Mouse (Mus musculus) forebrain, embryonic 13.5 days (tissue): ENCODE data around the gene Tspan9. TPM values are rescaled to one million over a fixed set of nuclear protein-coding genes. Genes with fewer than 3 reads are reported as not detected.

Source experiments
- ATAC-seq: fragments of 200-750 bp; cut with Nextera tagmentation; 2 replicates; pipeline ENCODE4 v1.8.0; 2017
- H3K27ac ChIP-seq: fragments of 300-500 bp; sonication (generic); 2 replicates; pipeline ENCODE4 v1.5.1; 2015; ENCODE audit warnings: inconsistent platforms, mild to moderate bottlenecking, moderate library complexity
- H3K27me3 ChIP-seq: fragments of 300-500 bp; sonication (generic); 2 replicates; pipeline ENCODE4 v1.6.1; 2015; ENCODE audit warnings: mild to moderate bottlenecking, inconsistent platforms
- H3K36me3 ChIP-seq: fragments of 300-500 bp; sonication (generic); 2 replicates; pipeline ENCODE4 v1.6.1; 2015; ENCODE audit warnings: mild to moderate bottlenecking, inconsistent platforms; ENCODE audit not compliant: poor library complexity, severe bottlenecking
- H3K4me1 ChIP-seq: fragments of 300-500 bp; sonication (generic); 2 replicates; pipeline ENCODE4 v1.6.1; 2015; ENCODE audit warnings: inconsistent platforms
- H3K4me2 ChIP-seq: fragments of 300-500 bp; sonication (generic); 2 replicates; pipeline ENCODE4 v1.6.1; 2015; ENCODE audit warnings: inconsistent platforms, mild to moderate bottlenecking, moderate library complexity
- H3K4me3 ChIP-seq: fragments of 300-500 bp; sonication (generic); 2 replicates; pipeline ENCODE4 v1.5.1; 2015; ENCODE audit warnings: mild to moderate bottlenecking, inconsistent platforms
- H3K9ac ChIP-seq: fragments of 300-500 bp; sonication (generic); 2 replicates; pipeline ENCODE4 v1.6.1; 2015; ENCODE audit warnings: mild to moderate bottlenecking, inconsistent platforms
- H3K9me3 ChIP-seq: fragments of 300-500 bp; sonication (generic); replicated peaks from 2 replicates; pipeline ENCODE4 v1.6.1; 2016; ENCODE audit warnings: inconsistent platforms
- WGBS: fragments of 180-500 bp; shearing (Covaris S2); methylation state at CpG from one replicate; pipeline ENCODE4 v1.1.7; 2015; 5-methylcytosine and 5-hydroxymethylcytosine counted together
- polyA plus RNA-seq: library from polyadenylated mRNA; unstranded; fragments of >200 nt; fragmentation: Nextera tagmentation; extraction: Ambion mirVana; gene quantifications from 2 replicates; pipeline ENCODE4 v1.2.1, GENCODE M21; 2015

Tspan9 gene
- polyA plus RNA-seq, 1 experiment from 2014 or later: 20.6 TPM

- Histone ChIP-seq H3K27ac (no peak overlapping the region), H3K36me3 (no peaks in the 10 kb centered on the region), H3K9ac (no peak overlapping the region), H3K4me3 (no peak overlapping the region), H3K4me1 (peaks cover 19% of the 10 kb centered on the region), H3K27me3 (no peaks in the 10 kb centered on the region), H3K4me2 (no peak overlapping the region), H3K9me3 (no peaks in the 10 kb centered on the region)
- no peak for ATAC-seq
- 84% methylated on average over 6 of the region's 6 CpGs for whole genome bisulfite sequencing
These were observed 28.3 kb downstream of the Tspan9 start for GRCm38 (mm10) chr6:128115121-128115520.

- H3K4me2 ChIP-seq: no peak overlapping the region
- ATAC-seq: no peak
- H3K4me3 ChIP-seq: no peak overlapping the region
- no peaks in the 10 kb centered on the region for H3K27me3 ChIP-seq
- H3K9me3 ChIP-seq: no peaks in the 10 kb centered on the region
- H3K9ac ChIP-seq: no peak overlapping the region
- H3K27ac ChIP-seq: no peak overlapping the region
- H3K36me3 ChIP-seq: no peaks in the 10 kb centered on the region
- peaks cover 19% of the 10 kb centered on the region for H3K4me1 ChIP-seq
- WGBS: 34% methylated on average over 3 of the region's 3 CpGs
These were observed 30.8 kb downstream of the Tspan9 start for GRCm38 (mm10) chr6:128112605-128113004.

GRCm38 (mm10) chr6:128111784-128112183, 31.6 kb downstream of the Tspan9 start:
- Histone ChIP-seq H3K27ac (no peak overlapping the region), H3K4me1 (peaks cover 19% of the 10 kb centered on the region), H3K9me3 (no peaks in the 10 kb centered on the region), H3K4me2 (no peak overlapping the region), H3K9ac (no peak overlapping the region; the same call in 1 of the 2 replicates), H3K36me3 (no peaks in the 10 kb centered on the region), H3K27me3 (no peaks in the 10 kb centered on the region), H3K4me3 (no peak overlapping the region)
- no peak for ATAC-seq
- WGBS: 65% methylated on average over 7 of the region's 7 CpGs

GRCm38 (mm10) chr6:128108324-128109035, 34.9 kb downstream of the Tspan9 start:
- H3K4me3 ChIP-seq: no peak overlapping the region
- H3K27me3 ChIP-seq: no peaks in the 10 kb centered on the region
- ATAC-seq: no peak
- 87% methylated on average over 7 of the region's 7 CpGs for WGBS
- H3K36me3 ChIP-seq: no peaks in the 10 kb centered on the region
- H3K4me1 ChIP-seq: peaks cover 36% of the 10 kb centered on the region
- H3K9ac ChIP-seq: no peak overlapping the region
- H3K4me2 ChIP-seq: no peak overlapping the region
- H3K9me3 ChIP-seq: no peaks in the 10 kb centered on the region
- H3K27ac ChIP-seq: no peak overlapping the region

GRCm38 (mm10) chr6:128107698-128108097, 35.7 kb downstream of the Tspan9 start:
- Histone ChIP-seq H3K9ac (no peak overlapping the region), H3K4me1 (peaks cover 36% of the 10 kb centered on the region), H3K4me3 (no peak overlapping the region), H3K36me3 (no peaks in the 10 kb centered on the region), H3K27ac (no peak overlapping the region), H3K4me2 (no peak overlapping the region), H3K9me3 (no peaks in the 10 kb centered on the region), H3K27me3 (no peaks in the 10 kb centered on the region)
- 84% methylated on average over 8 of the region's 8 CpGs for WGBS
- no peak for ATAC-seq

DNA sequence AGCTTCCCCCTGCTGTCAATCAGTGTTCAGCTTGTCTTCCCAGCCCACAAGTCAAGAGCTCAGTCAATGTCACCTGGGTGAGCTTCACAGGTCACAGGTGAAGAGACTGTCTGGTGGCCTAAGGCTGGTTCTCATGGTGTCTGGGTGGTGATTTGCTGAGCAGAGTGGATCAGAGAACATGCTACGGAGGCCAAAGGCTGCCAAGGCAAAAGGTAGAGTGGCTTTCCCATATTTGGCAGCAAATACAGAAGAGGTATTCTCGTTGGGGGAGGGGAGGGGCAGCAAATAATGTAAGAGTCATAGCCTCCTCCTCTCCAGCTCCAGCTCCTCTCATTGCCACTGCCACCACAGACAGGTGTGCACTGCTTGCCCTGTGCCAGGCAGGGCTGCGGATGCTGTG, 37.2 kb downstream of the Tspan9 start:
- H3K27ac ChIP-seq: no peak overlapping the region
- WGBS: 83% methylated on average over 3 of the region's 3 CpGs
- H3K4me1 ChIP-seq: peaks cover 26% of the 10 kb centered on the region
- H3K9ac ChIP-seq: no peak overlapping the region
- no peak for ATAC-seq
- no peaks in the 10 kb centered on the region for H3K27me3 ChIP-seq
- H3K36me3 ChIP-seq: no peaks in the 10 kb centered on the region
- H3K4me3 ChIP-seq: no peak overlapping the region
- no peaks in the 10 kb centered on the region for H3K9me3 ChIP-seq
- no peak overlapping the region for H3K4me2 ChIP-seq

GRCm38 (mm10) chr6:128104712-128105324, 38.6 kb downstream of the Tspan9 start:
- H3K9ac ChIP-seq: no peak overlapping the region
- no peak overlapping the region for H3K27ac ChIP-seq
- WGBS: 70% methylated on average over 7 of the region's 7 CpGs
- H3K4me3 ChIP-seq: no peak overlapping the region
- ATAC-seq: peak; percentile 9; the same call in 1 of the 2 replicates
- no peaks in the 10 kb centered on the region for H3K9me3 ChIP-seq
- H3K36me3 ChIP-seq: no peaks in the 10 kb centered on the region
- H3K4me1 ChIP-seq: peaks cover 27% of the 10 kb centered on the region
- H3K27me3 ChIP-seq: no peaks in the 10 kb centered on the region
- no peak overlapping the region for H3K4me2 ChIP-seq

DNA sequence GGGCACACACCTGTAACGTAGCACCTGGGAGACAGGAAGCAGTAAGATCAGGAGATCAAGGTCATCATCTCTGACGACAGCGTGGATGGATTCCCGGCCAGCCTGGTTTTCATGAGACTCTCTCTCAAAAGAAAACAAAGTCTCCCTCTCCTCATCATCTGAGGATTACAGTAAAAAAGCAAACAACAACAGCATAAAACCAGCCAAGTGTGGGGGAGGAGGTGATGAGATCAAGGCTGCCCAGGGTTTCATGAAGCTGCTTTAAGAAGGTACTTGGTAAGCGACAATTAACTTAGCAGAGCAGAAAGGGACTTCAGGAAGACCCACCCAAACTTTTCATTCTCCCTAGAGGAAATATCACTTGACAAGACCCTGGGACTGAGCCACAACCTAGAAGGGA, 39.5 kb downstream of the Tspan9 start:
- 87% methylated on average over 5 of the region's 5 CpGs for whole genome bisulfite sequencing
- Histone ChIP-seq H3K4me2 (no peak overlapping the region), H3K27ac (no peak overlapping the region), H3K4me3 (no peak overlapping the region), H3K4me1 (peaks cover 36% of the 10 kb centered on the region), H3K36me3 (no peaks in the 10 kb centered on the region), H3K27me3 (no peaks in the 10 kb centered on the region), H3K9me3 (no peaks in the 10 kb centered on the region), H3K9ac (no peak overlapping the region)
- ATAC-seq: no peak

DNA sequence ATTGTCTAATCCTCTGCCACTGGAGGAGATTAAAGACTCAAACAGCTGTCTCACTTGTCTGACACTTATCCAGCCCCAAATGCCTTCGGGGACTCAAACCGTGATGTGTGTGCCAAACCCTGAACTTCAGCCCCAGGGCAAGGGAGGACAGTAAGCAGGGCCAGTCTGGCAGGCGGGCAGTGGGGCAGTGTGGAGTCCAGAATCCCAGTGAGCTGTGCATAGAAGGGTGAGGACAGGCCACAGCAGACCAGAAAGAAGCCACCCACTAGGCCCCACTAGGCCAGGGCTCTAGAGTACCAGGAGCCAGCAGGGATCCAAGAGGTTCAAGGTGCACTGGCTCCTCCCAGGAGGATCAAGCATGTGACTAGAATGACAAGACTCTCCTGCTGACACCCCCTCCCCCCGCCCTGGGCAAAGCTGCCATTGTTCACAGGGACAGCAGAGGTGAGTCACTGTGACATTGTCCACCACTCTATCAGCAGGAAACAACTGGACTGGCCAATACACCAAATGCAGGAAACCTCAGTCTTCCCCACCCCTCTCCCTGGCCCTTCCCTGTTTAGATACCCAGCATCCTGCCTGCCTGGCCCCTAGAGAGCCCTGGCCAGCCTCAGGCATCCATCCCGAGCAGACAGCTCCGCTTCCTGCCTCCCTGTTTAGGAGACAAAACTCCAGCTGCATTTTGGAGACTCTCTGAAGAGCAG, 40.9 kb downstream of the Tspan9 start:
- 49% methylated on average over 6 of the region's 6 CpGs for WGBS

DNA sequence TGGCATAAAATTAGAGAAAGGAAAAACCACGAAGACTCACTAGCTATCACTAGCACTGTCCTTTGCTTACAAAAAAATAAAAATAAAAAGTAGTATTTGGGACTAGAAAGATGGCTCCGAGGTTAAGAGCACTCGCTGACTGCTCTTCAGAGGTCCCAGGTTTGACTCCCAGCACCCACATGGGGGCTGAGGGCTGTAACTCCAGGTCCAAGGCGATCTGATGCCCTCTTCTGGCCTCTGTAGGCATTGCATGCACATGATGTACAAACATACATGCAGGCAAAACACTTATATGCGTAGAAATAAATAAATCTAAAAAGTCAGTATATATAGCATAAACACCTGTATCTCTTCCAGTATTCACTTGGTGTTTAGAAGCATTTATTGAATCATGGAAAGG, 43.5 kb downstream of the Tspan9 start:
- Histone ChIP-seq H3K4me1 (peaks cover 20% of the 10 kb centered on the region), H3K36me3 (no peaks in the 10 kb centered on the region), H3K27me3 (no peaks in the 10 kb centered on the region), H3K9ac (no peak overlapping the region), H3K4me3 (no peak overlapping the region), H3K9me3 (no peaks in the 10 kb centered on the region), H3K4me2 (no peak overlapping the region), H3K27ac (no peak overlapping the region)
- ATAC-seq: no peak
- 83% methylated on average over 5 of the region's 5 CpGs for WGBS

More for the DNA sequence above, 40.9 kb downstream of the Tspan9 start:
- H3K9ac ChIP-seq: no peak overlapping the region
- no peak overlapping the region for H3K4me2 ChIP-seq
- no peak for ATAC-seq
- H3K4me1 ChIP-seq: peaks cover 36% of the 10 kb centered on the region
- H3K27me3 ChIP-seq: no peaks in the 10 kb centered on the region
- H3K27ac ChIP-seq: no peak overlapping the region
- no peak overlapping the region for H3K4me3 ChIP-seq
- no peaks in the 10 kb centered on the region for H3K36me3 ChIP-seq
- no peaks in the 10 kb centered on the region for H3K9me3 ChIP-seq

GRCm38 (mm10) chr6:128099190-128099589, 44.2 kb downstream of the Tspan9 start:
- Histone ChIP-seq H3K27ac (no peak overlapping the region), H3K27me3 (no peaks in the 10 kb centered on the region), H3K36me3 (no peaks in the 10 kb centered on the region), H3K4me1 (peaks cover 18% of the 10 kb centered on the region), H3K9ac (no peak overlapping the region), H3K4me2 (no peak overlapping the region), H3K4me3 (no peak overlapping the region), H3K9me3 (no peaks in the 10 kb centered on the region)
- 59% methylated on average over 9 of the region's 9 CpGs for WGBS
- no peak for ATAC-seq

- H3K4me2 ChIP-seq: no peak overlapping the region
- no peaks in the 10 kb centered on the region for H3K9me3 ChIP-seq
- 86% methylated on average over 7 of the region's 7 CpGs for WGBS
- H3K4me3 ChIP-seq: no peak overlapping the region
- ATAC-seq: no peak
- no peaks in the 10 kb centered on the region for H3K27me3 ChIP-seq
- no peaks in the 10 kb centered on the region for H3K36me3 ChIP-seq
- no peak overlapping the region for H3K27ac ChIP-seq
- peaks cover 10% of the 10 kb centered on the region; the same call in 1 of the 2 replicates for H3K4me1 ChIP-seq
- H3K9ac ChIP-seq: no peak overlapping the region
These were observed 46.9 kb downstream of the Tspan9 start for GRCm38 (mm10) chr6:128096521-128096920.
